Mouse (Mus musculus): ENCODE data around the gene Arfrp1.

- TF ChIP-seq CTCF (IDR thresholded peaks at IDR 0.05; ENCODE audit: low read depth) (no peak), EP300 (optimal IDR thresholded peaks at IDR 0.05) (no peak)
Measured at GRCm38 (mm10) chr2:181409643-181410042, 44.4 kb upstream of the Arfrp1 start.
